Mouse (Mus musculus) common myeloid progenitor, adult 5-6 weeks (primary cell): Measurements from ENCODE around the gene Slc25a30. TPM values are rescaled to one million over a fixed set of nuclear protein-coding genes. Genes with fewer than 3 reads are reported as not detected.
"Not testable (repeated sequence)": the region's sequence is repeated elsewhere in the genome, so short reads cannot be mapped to it uniquely, and the experiment has no call there.

Source experiments
- ATAC-seq: replicated peaks from 2 replicates; pipeline ENCODE4 v1.8.0; 2016; ENCODE audit warnings: low read depth, mild to moderate bottlenecking, moderate TSS enrichment, inconsistent platforms; ENCODE audit not compliant: poor library complexity, severe bottlenecking
- total RNA-seq: library from RNA; stranded (forward); fragments of 200-1000, 187-1606 nt; gene quantifications from 2 replicates; pipeline ENCODE4 v1.2.3, GENCODE M21; 2017

Gene Slc25a30
- total RNA-seq, 1 experiment from 2014 or later: 29.7 TPM

DNA sequence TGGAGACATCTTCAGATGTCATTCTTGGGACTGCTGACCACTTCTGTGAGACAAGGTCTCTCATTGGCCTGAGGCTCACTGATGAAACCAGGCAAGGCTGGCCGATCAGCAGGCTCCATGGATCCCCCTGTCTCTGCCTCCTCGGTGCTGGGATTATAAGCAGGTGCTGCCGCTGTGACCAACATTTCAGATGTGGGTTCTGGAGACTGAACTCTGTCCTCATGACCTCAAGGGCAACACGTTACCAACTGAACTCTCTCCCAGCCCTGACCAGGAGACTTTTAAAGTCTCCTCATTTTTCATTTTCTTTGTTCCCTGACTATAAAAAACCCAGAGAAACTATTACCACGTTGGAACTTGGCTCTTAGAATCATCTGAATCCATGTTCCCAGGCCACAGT is 7.9 kb upstream of the Slc25a30 start:
- ATAC-seq: no peak

GRCm38 (mm10) chr14:75794324-75794723 is 7.5 kb upstream of the Slc25a30 start:
- ATAC-seq: no peak

GRCm38 (mm10) chr14:75793110-75793509 is 6.3 kb upstream of the Slc25a30 start:
- no peak for ATAC-seq

- ATAC-seq: no peak
Observed at GRCm38 (mm10) chr14:75791372-75791771, 4.5 kb upstream of the Slc25a30 start.

GRCm38 (mm10) chr14:75790411-75790996 is 3.7 kb upstream of the Slc25a30 start:
- no peak for ATAC-seq

DNA sequence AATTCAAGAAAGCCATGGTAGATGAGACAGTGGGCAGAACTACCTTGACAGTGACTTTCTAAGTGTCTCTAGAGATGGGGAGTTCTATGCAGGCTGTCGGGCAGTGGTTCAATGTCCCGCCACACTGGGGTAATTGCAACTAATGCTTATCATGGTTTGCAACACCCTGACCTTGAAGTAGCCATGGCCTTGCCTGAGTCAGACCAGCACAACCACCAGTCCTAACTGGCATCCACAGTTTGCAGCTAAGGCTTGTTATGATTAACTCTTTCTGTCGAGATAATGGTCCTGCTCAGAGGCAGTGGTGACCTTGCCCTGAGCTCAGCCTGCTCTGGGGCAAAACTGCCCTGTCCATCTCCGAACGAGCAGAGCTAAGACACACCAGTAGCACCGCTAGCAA is 2.5 kb upstream of the Slc25a30 start:
- no peak for ATAC-seq

DNA sequence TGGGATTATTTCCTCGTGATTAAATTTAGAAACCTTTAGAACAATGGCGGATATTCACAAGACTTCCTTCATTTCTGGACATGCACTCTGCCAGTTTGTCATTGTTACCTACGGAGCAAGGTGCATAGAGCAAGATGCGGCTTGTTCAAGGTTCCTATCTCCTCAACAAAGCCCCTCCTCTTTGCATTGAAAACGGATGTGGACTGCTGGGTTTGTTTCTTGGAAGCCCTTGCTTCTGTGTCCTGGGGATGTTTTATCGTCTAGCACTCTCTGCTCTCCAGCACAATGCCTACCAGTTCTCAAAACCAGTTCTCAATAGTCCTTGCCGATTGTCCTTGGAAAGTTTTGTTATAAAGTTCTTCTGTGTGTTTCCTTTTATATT is 948 bp upstream of the Slc25a30 start:
- ATAC-seq: no peak

- ATAC-seq: peak; percentile 52
Observed at GRCm38 (mm10) chr14:75786424-75786867, 391 bp downstream of the Slc25a30 start.

GRCm38 (mm10) chr14:75779913-75780312 is 6.9 kb downstream of the Slc25a30 start:
- no peak for ATAC-seq

DNA sequence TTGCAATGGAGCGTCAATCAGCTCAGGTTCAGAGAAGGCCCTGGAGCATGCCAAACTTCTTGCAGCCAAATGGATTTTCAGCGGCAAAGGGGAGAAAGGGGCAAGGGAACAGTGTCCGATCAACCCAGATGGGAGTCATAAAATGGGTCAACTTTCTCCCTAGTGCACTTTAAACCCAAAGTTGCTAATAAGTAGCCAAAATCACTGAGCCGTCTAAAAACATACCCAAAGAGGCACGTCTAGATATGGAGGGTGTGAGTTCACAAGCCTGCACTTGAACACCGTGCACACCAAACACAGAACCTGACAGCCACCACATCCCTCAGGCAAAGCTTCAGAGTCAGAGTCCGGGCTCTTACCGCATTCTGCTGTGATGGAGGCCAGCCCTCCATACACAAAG is 10.2 kb downstream of the Slc25a30 start:
- ATAC-seq: no peak

GRCm38 (mm10) chr14:75773431-75773830 is 13.4 kb downstream of the Slc25a30 start:
- ATAC-seq: peak; percentile 56; the same call in 1 of the 2 replicates

GRCm38 (mm10) chr14:75772407-75772806 is 14.4 kb downstream of the Slc25a30 start:
- not testable (repeated sequence) for ATAC-seq

DNA sequence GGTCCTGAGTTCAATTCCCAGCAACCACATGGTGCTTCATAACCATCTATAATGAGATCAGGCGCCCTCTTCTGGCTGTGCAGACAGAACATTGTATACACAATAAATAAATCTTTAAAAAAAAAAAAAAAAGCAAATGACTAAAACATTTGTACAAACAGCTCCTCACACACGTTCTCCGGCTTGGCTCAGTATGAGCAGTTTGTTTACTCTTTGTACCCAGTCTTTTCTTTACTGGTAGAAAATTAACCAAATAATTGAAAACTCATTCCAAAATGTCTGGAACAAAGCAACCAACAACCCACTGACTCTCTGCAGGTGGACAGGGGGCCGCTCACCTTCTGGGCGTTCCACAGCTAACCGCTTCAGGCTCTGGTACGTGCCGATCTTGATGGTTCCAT is 15.7 kb downstream of the Slc25a30 start:
- no peak for ATAC-seq

- no peak for ATAC-seq
Observed at GRCm38 (mm10) chr14:75769334-75769733, 17.5 kb downstream of the Slc25a30 start.

DNA sequence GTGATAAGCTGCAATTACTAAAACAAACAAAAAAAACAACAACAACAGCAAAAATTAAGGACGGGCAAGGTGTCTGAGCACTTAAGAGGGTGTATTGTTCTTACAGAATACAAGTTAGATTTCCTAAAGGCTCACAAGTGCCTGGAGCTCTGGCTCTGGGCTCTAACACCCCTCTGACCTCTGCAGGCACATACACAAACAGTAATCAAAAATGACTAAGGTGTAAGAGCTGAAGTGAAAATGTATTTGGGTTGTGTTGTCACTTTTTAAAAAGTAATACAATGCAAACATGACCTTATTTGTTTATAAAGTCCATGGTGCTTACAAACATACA is 18.6 kb downstream of the Slc25a30 start:
- ATAC-seq: 0 out of 2 replicates have a peak, but pooled peaks have one; percentile 20

DNA sequence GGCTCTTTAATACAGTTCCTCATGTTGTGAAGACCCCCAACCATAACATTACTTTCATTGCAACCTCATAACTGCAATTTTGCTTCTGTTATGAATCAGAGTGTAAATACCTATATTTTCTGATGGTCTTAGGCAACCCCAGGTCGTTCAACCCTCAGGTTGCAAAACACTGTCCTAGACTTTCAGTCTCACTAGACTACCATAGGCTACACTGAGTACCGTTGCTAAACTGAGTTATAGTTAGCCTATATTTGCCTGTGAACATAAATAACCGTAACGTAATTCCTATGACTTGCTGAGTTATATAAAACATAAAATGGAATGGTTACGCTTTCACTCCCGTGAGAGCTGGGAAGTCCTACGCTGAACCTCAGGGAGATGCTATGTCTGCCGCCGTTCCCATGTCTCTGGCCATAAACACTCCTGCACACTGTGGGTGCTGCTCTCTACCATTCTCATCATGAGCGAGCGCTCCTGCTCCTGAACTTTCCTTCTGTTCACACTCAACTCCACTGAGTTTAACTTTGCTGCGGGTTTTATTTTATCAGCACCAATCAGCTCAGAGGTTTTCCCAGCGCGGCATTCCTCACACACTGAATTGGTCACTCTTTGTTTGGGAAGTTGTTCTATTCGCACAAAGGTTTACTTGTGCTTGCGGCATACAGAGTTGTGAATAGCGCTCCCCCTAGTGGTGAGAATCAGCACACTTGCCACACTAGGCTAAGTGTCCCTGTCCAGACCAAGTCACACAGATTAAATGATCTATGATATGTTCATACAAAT is 19.2 kb downstream of the Slc25a30 start:
- peak; percentile 91 for ATAC-seq

GRCm38 (mm10) chr14:75761028-75761805 is 25.6 kb downstream of the Slc25a30 start:
- peak; percentile 95 for ATAC-seq

- ATAC-seq: no peak
Observed at GRCm38 (mm10) chr14:75758401-75758800, 28.4 kb downstream of the Slc25a30 start.

GRCm38 (mm10) chr14:75757821-75758220 is 29.0 kb downstream of the Slc25a30 start:
- no peak for ATAC-seq

DNA sequence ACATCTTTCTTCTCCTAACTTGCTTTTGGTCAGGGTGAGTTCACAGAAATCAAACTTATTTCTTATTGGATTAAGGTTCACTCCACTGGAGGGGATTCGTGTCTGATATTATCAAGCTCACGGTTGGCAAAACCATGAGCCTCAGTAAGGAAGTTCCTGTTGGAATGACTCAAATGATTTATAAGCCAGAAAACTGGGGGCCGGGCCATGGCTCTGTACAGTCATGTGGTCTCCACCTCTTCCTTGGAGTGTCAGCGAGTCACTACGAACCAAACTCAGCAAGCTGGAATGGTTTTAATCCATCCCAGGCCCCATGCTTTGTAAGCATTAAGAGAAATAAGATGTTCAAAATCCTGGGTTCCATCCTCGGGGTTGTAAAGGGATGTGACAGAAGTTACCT is 29.9 kb downstream of the Slc25a30 start:
- ATAC-seq: no peak
